Mouse (Mus musculus) gastrocnemius, adult 2 months (tissue): ENCODE measurements around the gene Slc6a2. TPM values are rescaled to one million over a fixed set of nuclear protein-coding genes. Genes with fewer than 3 reads are reported as not detected.
A peak's percentile ranks its signal among the peaks of the same experiment; 100 is the strongest.

Experiments used
- DNase-seq: peaks from one replicate; pipeline ENCODE4 v3.0.0; 2022
- H3K27ac ChIP-seq: fragments of 200-600 bp; 2 replicates; pipeline ENCODE4 v1.8.1; 2022; ENCODE audit warnings: mild to moderate bottlenecking
- H3K4me3 ChIP-seq: fragments of 200-600 bp; 2 replicates; pipeline ENCODE4 v1.8.1; 2022; ENCODE audit warnings: mild to moderate bottlenecking, moderate library complexity
- CTCF ChIP-seq: fragments of 200-600 bp; IDR thresholded peaks from 2 replicates; pipeline ENCODE4 v1.8.1; 2022; ENCODE audit warnings: antibody characterized with exemption, mild to moderate bottlenecking, moderate library complexity
- intact Hi-C: fragments of 180-260 bp; cut with DNase I; formaldehyde crosslinking; loops from one replicate; pipeline ENCODE4 v1.15.1; 2025
- total RNA-seq, 2 experiments: library from RNA; stranded (reverse); gene quantifications; 2 replicates each; pipeline ENCODE4 v1.2.3; 2021

Slc6a2 gene
- total RNA-seq, 2 experiments from 2014 or later: 0.20 to 0.39 TPM

- TF ChIP-seq CTCF: no peak
- intact Hi-C loops: no loop called here
- H3K27ac ChIP-seq: peak overlapping the region; percentile 61
- DNase-seq: peak; percentile 35
- H3K4me3 ChIP-seq: no peak overlapping the region
Measured at GRCm38 (mm10) chr8:92976656-92977055, 16.8 kb downstream of the Slc6a2 start.

GRCm38 (mm10) chr8:92982491-92982890, 22.6 kb downstream of the Slc6a2 start:
- intact Hi-C loops: no loop called here
- Histone ChIP-seq H3K27ac (no peak overlapping the region), H3K4me3 (no peak overlapping the region)
- no peak for DNase-seq
- TF ChIP-seq CTCF: no peak

DNA sequence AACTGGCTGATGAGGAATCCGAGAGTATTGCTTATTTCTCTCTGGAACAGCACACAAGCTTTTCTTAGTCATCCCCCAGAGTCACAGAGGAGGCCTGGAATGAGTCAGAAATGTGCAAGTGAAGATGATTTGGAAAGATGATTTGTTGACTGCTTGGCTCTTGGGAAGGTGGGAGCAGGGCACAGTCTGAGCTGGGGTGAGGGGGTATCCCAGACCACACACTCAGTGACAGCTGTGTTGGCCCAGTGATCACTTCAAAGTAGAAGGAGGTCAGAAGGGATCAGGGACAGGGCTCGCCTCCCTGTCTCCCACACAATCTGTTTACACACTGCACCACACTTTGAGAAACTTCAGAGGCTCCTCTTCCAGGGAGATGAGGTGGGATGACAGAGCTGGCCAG, 24.5 kb downstream of the Slc6a2 start:
- intact Hi-C loops: no loop called here
- TF ChIP-seq CTCF: no peak
- Histone ChIP-seq H3K27ac (peak overlapping the region; percentile 24; the same call in 1 of the 2 replicates), H3K4me3 (no peak overlapping the region)
- DNase-seq: peak; percentile 58

DNA sequence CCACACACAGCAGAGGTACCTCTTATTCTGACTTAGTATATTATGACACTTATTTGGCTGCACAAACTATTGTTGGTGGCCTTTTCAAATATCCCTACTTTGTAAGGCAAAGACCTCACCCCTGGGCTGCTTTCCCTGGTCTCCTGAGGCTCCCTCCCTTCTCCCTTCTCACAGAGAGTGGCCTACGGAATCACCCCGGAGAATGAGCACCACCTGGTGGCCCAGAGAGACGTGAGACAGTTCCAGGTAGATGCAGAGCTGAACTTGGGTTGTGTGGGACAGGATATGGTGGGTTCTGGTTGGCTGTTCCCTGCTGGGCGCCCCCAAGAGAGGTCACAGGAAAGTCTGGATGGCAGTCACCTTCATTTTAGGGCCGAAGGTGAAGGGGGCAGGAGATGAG, 37.0 kb downstream of the Slc6a2 start:
- intact Hi-C loops: loop anchor here (1.0 kb wide), 1 partner anchor 179 kb away; no protein-coding TSS in a partner anchor
- no peak overlapping the region for H3K27ac ChIP-seq
- TF ChIP-seq CTCF: peak; percentile 67
- no peak overlapping the region for H3K4me3 ChIP-seq
- peak; percentile 63 for DNase-seq

DNA sequence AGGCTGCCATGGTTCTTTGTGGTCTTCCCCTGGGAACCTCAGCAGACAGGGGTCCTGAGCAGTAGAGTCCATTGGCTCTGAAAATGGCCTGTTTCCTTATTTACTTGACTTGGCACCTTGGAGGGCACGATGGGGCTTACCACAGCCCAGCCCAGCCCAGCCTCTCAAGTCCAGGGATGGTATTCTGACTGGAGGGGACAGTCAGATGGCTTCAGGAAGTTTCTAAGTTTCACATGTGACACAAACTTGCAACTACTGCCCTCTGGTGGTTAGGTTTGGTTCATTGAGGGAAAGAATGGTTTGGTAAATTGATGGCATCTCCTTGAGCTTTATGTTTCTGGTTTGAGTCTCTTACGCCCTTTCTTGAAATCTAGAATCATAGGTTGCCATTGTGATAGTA, 38.7 kb downstream of the Slc6a2 start:
- Histone ChIP-seq H3K4me3 (no peak overlapping the region), H3K27ac (no peak overlapping the region)
- intact Hi-C loops: loop anchor here (2.0 kb wide), 1 partner anchor 116 kb away; no protein-coding TSS in a partner anchor
- DNase-seq: no peak
- TF ChIP-seq CTCF: peak; percentile 76

GRCm38 (mm10) chr8:93010286-93010685, 50.4 kb downstream of the Slc6a2 start:
- TF ChIP-seq CTCF: peak; percentile 68
- no peak overlapping the region for H3K4me3 ChIP-seq
- no peak overlapping the region for H3K27ac ChIP-seq
- intact Hi-C loops: loop anchor here (5.0 kb wide), 1 partner anchor 37 kb away; the partner anchor contains the start of gene Ces1a
- peak; percentile 39 for DNase-seq

- no peak overlapping the region for H3K27ac ChIP-seq
- H3K4me3 ChIP-seq: no peak overlapping the region
- intact Hi-C loops: loop anchor here (1.0 to 5.0 kb wide), 2 partner anchors 36 to 84 kb away; partner anchors contain the start of gene Ces1a
- peak; percentile 94 for TF ChIP-seq CTCF
- DNase-seq: peak; percentile 85
Measured at GRCm38 (mm10) chr8:93011439-93011838, 51.6 kb downstream of the Slc6a2 start.

DNA sequence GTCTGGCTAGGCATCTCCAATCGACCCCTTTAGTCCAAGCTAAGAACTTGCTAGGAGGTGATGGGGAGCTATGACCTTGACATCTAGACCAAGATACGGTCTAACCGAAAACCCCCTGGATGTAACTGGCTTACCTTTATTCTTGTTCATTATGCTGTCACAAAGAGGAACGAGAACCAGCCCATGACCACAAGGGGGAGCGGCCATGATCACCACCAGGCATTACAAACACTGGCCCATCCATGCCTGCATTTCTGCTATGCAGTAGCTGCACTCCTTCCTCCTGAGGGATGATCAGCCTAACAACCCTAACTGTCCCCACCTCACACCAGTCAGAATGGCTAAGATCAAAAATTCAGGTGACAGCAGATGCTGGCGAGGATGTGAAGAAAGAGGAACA, 52.3 kb downstream of the Slc6a2 start:
- TF ChIP-seq CTCF: no peak
- DNase-seq: no peak
- intact Hi-C loops: loop anchor here (5.0 kb wide), 1 partner anchor 35 kb away; the partner anchor contains the start of gene Ces1a
- no peak overlapping the region for H3K27ac ChIP-seq
- no peak overlapping the region for H3K4me3 ChIP-seq

DNA sequence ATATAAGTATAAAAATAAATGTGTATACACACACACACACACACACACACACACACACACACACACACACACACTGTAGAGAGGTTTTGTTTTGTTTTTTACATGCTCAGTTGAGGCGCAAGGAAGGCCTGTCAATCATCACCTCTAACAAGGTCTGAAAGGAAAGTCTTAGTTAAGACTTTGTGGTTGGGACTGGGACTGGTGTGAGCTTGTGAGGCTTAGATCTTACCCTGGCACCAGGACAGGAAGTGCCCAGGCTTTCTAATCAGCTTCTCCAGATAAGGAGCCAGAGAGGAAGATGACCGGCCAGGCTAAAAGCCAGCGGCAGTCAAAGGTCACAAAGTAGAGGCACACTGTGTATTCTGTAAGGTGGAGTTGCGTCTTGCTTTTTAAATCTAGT, 54.4 kb downstream of the Slc6a2 start:
- no peak for TF ChIP-seq CTCF
- intact Hi-C loops: loop anchor here (5.0 kb wide), 1 partner anchor 33 kb away; the partner anchor contains the start of gene Ces1a
- DNase-seq: no peak
- Histone ChIP-seq H3K27ac (no peak overlapping the region), H3K4me3 (no peak overlapping the region)

DNA sequence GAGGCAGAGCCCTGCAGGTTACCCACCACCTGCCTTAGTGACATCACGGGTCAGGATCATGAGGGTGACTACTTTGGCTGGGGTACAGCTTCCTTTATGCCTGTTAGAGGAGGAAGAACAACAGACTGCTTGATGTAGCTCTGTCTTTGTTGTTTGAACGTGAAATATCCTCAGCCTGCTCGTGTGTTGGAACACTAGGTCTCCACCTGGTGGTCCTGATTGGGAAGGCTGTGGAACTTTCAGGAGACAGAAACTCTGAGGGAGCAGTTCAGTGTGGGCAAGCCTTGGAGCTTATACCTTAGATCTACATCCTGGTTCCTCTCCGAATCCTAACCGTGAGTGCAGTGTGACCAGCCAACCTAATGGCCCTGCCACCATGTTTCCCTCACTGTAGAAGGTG, 61.9 kb downstream of the Slc6a2 start:
- intact Hi-C loops: no loop called here
- Histone ChIP-seq H3K4me3 (no peak overlapping the region), H3K27ac (no peak overlapping the region)
- no peak for DNase-seq
- no peak for TF ChIP-seq CTCF

DNA sequence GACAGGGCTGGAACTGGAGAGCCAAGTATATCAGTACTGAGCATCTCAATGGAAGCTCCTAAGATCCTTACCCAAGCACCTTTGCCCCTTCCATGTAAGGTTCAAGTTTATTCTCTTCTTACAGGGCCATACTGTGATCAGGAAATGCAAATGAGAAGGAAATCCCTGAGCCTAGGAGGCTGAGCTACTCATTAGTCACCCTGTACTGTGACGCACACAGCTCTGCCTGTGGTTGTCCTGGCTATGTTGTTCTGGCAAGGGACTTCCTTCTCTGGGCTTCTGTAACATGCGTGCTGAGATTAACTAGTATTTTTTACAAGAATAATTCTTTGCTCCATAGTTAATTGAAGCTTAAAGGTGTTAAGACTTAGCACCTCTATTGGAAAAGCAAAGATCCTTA, 70.8 kb downstream of the Slc6a2 start:
- intact Hi-C loops: no loop called here
- no peak for DNase-seq
- H3K4me3 ChIP-seq: no peak overlapping the region
- no peak overlapping the region for H3K27ac ChIP-seq
- TF ChIP-seq CTCF: no peak

DNA sequence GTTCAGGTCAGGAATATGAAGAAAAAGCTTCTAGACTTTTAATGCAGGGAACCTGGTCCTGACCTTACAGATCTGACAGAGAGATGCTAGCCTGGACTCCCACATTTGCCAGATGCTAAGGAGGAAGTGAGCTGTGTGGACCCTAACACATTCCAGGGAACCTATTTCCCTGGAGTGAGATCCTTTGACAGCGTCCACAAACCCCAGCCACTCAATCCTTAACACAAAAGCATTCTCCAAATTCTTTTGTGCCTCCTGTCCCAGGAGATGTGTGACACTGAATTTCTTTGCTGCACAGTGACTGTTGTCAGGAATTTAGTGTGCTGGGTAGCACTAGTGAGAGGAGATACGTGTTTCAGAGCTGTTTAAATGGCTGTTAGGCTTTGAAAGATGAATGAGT, 79.0 kb downstream of the Slc6a2 start:
- DNase-seq: no peak

DNA sequence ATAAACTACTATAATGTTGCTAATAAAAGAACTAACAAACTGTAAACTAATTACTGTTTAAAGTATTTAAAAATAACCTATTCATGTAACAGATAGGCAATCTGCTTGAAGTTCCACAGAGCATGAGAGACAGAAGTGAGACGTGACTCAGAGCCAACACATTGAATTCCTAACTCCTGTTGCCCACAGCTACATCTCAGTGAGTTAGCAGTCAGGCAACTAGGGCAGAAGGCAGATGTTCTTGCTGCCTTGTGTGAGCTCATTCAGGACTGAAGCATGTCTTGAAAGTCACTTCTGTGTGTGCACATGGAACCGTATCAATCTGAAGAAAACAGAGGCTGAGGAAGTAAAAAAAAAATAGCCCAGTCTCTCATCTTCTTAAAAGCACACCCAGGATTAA, 80.4 kb downstream of the Slc6a2 start:
- Histone ChIP-seq H3K27ac (peak overlapping the region; percentile 79), H3K4me3 (no peak overlapping the region)
- DNase-seq: no peak
- intact Hi-C loops: no loop called here
- no peak for TF ChIP-seq CTCF

More for the DNA sequence above, 79.0 kb downstream of the Slc6a2 start:
- peak overlapping the region; percentile 16; the same call in 1 of the 2 replicates for H3K27ac ChIP-seq
- no peak overlapping the region for H3K4me3 ChIP-seq
- intact Hi-C loops: no loop called here
- TF ChIP-seq CTCF: no peak
